Mouse (Mus musculus) myocyte (in vitro differentiated cells): ENCODE data around the gene Rhbdd2.

ENCODE experiments used
- E2F4 ChIP-seq: IDR thresholded peaks from one replicate; pipeline ENCODE4 v1.6.1; 2011; ENCODE audit warnings: mild to moderate bottlenecking, control low read depth, moderate library complexity; ENCODE audit not compliant: insufficient read depth
- MAX ChIP-seq: IDR thresholded peaks from one replicate; pipeline ENCODE4 v1.6.1; 2011; ENCODE audit warnings: low read depth, mild to moderate bottlenecking, control low read depth
- MYOD1 ChIP-seq, 3 experiments: IDR thresholded peaks; one replicate each; pipeline ENCODE4 v1.6.1; 2011; ENCODE audit warnings: control low read depth in 2 of 3, low read depth in 2 of 3, mild to moderate bottlenecking in 2 of 3, moderate library complexity in 1 of 3; ENCODE audit not compliant: insufficient read length in 2 of 3, control insufficient read depth in 1 of 3
- POLR2A ChIP-seq: IDR thresholded peaks from one replicate; pipeline ENCODE4 v1.6.1; 2011; ENCODE audit warnings: low read depth, mild to moderate bottlenecking, control low read depth, moderate library complexity; ENCODE audit not compliant: insufficient read length
- POLR2AphosphoS2 ChIP-seq: IDR thresholded peaks from one replicate; pipeline ENCODE4 v1.6.1; 2011; ENCODE audit warnings: low read depth, control low read depth; ENCODE audit not compliant: insufficient read length
- SRF ChIP-seq: IDR thresholded peaks from one replicate; pipeline ENCODE4 v1.6.1; 2011; ENCODE audit warnings: low read depth; ENCODE audit not compliant: control insufficient read depth, insufficient read length
- TCF12 ChIP-seq: IDR thresholded peaks from one replicate; pipeline ENCODE4 v1.6.1; 2011; ENCODE audit warnings: mild to moderate bottlenecking, control low read depth; ENCODE audit not compliant: poor library complexity, insufficient read depth, severe bottlenecking
- USF1 ChIP-seq: IDR thresholded peaks from one replicate; pipeline ENCODE4 v1.6.1; 2011; ENCODE audit warnings: low read depth, mild to moderate bottlenecking, control low read depth, moderate library complexity

- TF ChIP-seq MAX (no peak), POLR2A (no peak), USF1 (no peak), MYOD1 (IDR thresholded peaks at IDR 0.05; ENCODE audit: control insufficient read depth in 1 of 3, insufficient read length in 2 of 3, low read depth in 2 of 3) (no peak), TCF12 (no peak), SRF (no peak), E2F4 (no peak), POLR2AphosphoS2 (no peak)
These were observed 40.6 kb downstream of the Rhbdd2 start for GRCm38 (mm10) chr5:135672980-135673379.
